Mouse (Mus musculus) MEL (cell line): ENCODE measurements around the gene Lrch4.

Source experiments
- CTCF ChIP-seq, 3 experiments: IDR thresholded peaks in 2 of 3; conservative IDR thresholded peaks in 1 of 3; 2 replicates each; pipeline ENCODE4 v1.5.1; 2011 to 2012; ENCODE audit warnings: low read length in 3 of 3, low read depth in 2 of 3, mild to moderate bottlenecking in 2 of 3, improper control_type of control experiment in 1 of 3, inconsistent platforms in 1 of 3, mixed read lengths in 1 of 3, moderate library complexity in 1 of 3; ENCODE audit not compliant: control insufficient read depth in 1 of 3, insufficient read depth in 1 of 3, poor library complexity in 1 of 3, severe bottlenecking in 1 of 3
- ELF1 ChIP-seq: IDR thresholded peaks from 2 replicates; pipeline ENCODE4 v1.6.1; 2014; ENCODE audit warnings: low read depth, mild to moderate bottlenecking, inconsistent platforms, low read length, improper control_type of control experiment, moderate library complexity
- EP300 ChIP-seq, 2 experiments: IDR thresholded peaks; 2 replicates each; pipeline ENCODE4 v1.6.1; 2011; ENCODE audit warnings: improper control_type of control experiment in 2 of 2, low read length in 2 of 2, low read depth in 1 of 2, mild to moderate bottlenecking in 1 of 2
- ETS1 ChIP-seq: IDR thresholded peaks from 2 replicates; pipeline ENCODE4 v1.6.1; 2012; ENCODE audit warnings: low read depth, mild to moderate bottlenecking, inconsistent platforms, low read length, improper control_type of control experiment, moderate library complexity
- MAFK ChIP-seq: IDR thresholded peaks from 2 replicates; pipeline ENCODE4 v1.6.1; 2011; ENCODE audit warnings: low read depth, mild to moderate bottlenecking, low read length, improper control_type of control experiment, borderline replicate concordance
- NELFE ChIP-seq: IDR thresholded peaks from 2 replicates; pipeline ENCODE4 v1.6.1; 2011; ENCODE audit warnings: low read depth, low read length, improper control_type of control experiment
- NRF1 ChIP-seq: IDR thresholded peaks from 2 replicates; pipeline ENCODE4 v1.6.1; 2014; ENCODE audit warnings: low read depth, mild to moderate bottlenecking, inconsistent platforms, low read length, improper control_type of control experiment, moderate library complexity; ENCODE audit not compliant: poor library complexity, insufficient read depth, severe bottlenecking
- POLR2A ChIP-seq, 2 experiments: IDR thresholded peaks; 2 replicates each; pipeline ENCODE4 v1.6.1; 2011 to 2012; ENCODE audit warnings: low read length in 2 of 2, mild to moderate bottlenecking in 2 of 2, control low read depth in 1 of 2, improper control_type of control experiment in 1 of 2, low read depth in 1 of 2, moderate library complexity in 1 of 2; ENCODE audit not compliant: control insufficient read depth in 1 of 2, insufficient read depth in 1 of 2, poor library complexity in 1 of 2
- TBP ChIP-seq: IDR thresholded peaks from 2 replicates; pipeline ENCODE4 v1.8.0; 2011; ENCODE audit warnings: low read depth, low read length, improper control_type of control experiment

DNA sequence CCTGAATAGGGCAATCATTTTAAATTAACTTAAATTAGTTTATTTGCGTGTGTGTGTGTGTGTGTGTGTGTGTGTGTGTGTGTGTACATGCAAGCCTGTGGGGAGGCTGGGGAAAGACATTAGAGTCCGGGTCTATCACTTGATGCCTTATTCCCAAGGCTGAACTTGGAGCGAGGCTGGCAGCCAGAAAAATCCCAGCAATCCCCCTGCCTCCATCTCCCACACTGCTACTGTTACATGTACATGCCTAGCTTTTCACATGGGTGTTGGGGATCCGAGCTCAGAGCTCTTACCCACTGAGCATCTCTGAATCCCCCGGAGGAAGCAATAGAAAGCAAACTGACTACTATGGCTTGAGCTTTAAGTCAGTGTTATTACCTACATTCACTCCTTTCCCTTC lies 43.4 kb downstream of the Lrch4 start:
- TF ChIP-seq NRF1, result no peak
- no peak for TF ChIP-seq ETS1
- TF ChIP-seq CTCF (IDR thresholded peaks at IDR 0.05 in 2 of 3, conservative IDR thresholded peaks at IDR 0.05 in 1 of 3; ENCODE audit: control insufficient read depth in 1 of 3, insufficient read depth in 1 of 3, low read depth in 2 of 3, low read length in 3 of 3, poor library complexity in 1 of 3, severe bottlenecking in 1 of 3), result no peak
- no peak for TF ChIP-seq TBP
- TF ChIP-seq MAFK, result no peak
- no peak for TF ChIP-seq EP300 (IDR thresholded peaks at IDR 0.05; ENCODE audit: low read depth in 1 of 2, low read length in 2 of 2)
- no peak for TF ChIP-seq ELF1
- no peak for TF ChIP-seq POLR2A (IDR thresholded peaks at IDR 0.05; ENCODE audit: control insufficient read depth in 1 of 2, insufficient read depth in 1 of 2, low read depth in 1 of 2, low read length in 2 of 2, poor library complexity in 1 of 2)
- no peak for TF ChIP-seq NELFE
